Mouse (Mus musculus) testis, adult 2 months (tissue): ENCODE results near the gene Ncbp3. TPM values are rescaled to one million over a fixed set of nuclear protein-coding genes. Genes with fewer than 3 reads are reported as not detected.

Source experiments
- H3K27ac ChIP-seq: fragments of 200-500 bp; 2 replicates; pipeline ENCODE4 v1.5.1; 2012; ENCODE audit warnings: low read depth, low read length; ENCODE audit not compliant: control insufficient read depth, insufficient read depth
- H3K27me3 ChIP-seq: fragments of 200-500 bp; 2 replicates; pipeline ENCODE4 v1.6.1; 2012; ENCODE audit warnings: mild to moderate bottlenecking, low read length, moderate library complexity; ENCODE audit not compliant: control insufficient read depth, insufficient read depth
- H3K36me3 ChIP-seq: fragments of 200-500 bp; 2 replicates; pipeline ENCODE4 v1.6.1; 2012; ENCODE audit warnings: mild to moderate bottlenecking, low read length; ENCODE audit not compliant: control insufficient read depth, insufficient read depth
- H3K4me1 ChIP-seq: fragments of 200-500 bp; 2 replicates; pipeline ENCODE4 v1.6.1; 2012; ENCODE audit warnings: low read length; ENCODE audit not compliant: control insufficient read depth, insufficient read depth
- H3K4me3 ChIP-seq: fragments of 200-500 bp; 2 replicates; pipeline ENCODE4 v1.5.1; 2012; ENCODE audit warnings: low read depth, mild to moderate bottlenecking, low read length, moderate library complexity, mixed read lengths; ENCODE audit not compliant: control insufficient read depth
- CTCF ChIP-seq: fragments of 200-500 bp; IDR thresholded peaks from 2 replicates; pipeline ENCODE4 v1.5.1; 2012; ENCODE audit warnings: low read depth, mild to moderate bottlenecking, inconsistent platforms, low read length, moderate library complexity; ENCODE audit not compliant: control insufficient read depth, insufficient read depth, insufficient replicate concordance
- POLR2A ChIP-seq: fragments of 200-500 bp; IDR thresholded peaks from 2 replicates; pipeline ENCODE4 v1.6.1; 2012; ENCODE audit warnings: low read depth, mild to moderate bottlenecking, inconsistent platforms, low read length, moderate library complexity; ENCODE audit not compliant: control insufficient read depth
- polyA plus RNA-seq: library from polyadenylated mRNA; depleted of rRNA; stranded (reverse); fragments of >200 nt; gene quantifications from 2 replicates; pipeline ENCODE4 v1.2.3, GENCODE M21; 2012

Gene Ncbp3
- polyA plus RNA-seq, 1 experiment: 1.8 TPM

GRCm38 (mm10) chr11:73076295-73076694 lies 28.7 kb downstream of the Ncbp3 start:
- Histone ChIP-seq H3K27me3 (no peaks in the 10 kb centered on the region), H3K36me3 (peaks cover 2% of the 10 kb centered on the region; the same call in 1 of the 2 replicates), H3K27ac (no peak overlapping the region), H3K4me1 (no peaks in the 10 kb centered on the region), H3K4me3 (no peak overlapping the region)
- no peak for TF ChIP-seq CTCF
- TF ChIP-seq POLR2A: no peak

- TF ChIP-seq CTCF: no peak
- TF ChIP-seq POLR2A: no peak
- no peaks in the 10 kb centered on the region for H3K27me3 ChIP-seq
- H3K36me3 ChIP-seq: peaks cover 2% of the 10 kb centered on the region; the same call in 1 of the 2 replicates
- no peak overlapping the region for H3K4me3 ChIP-seq
- no peaks in the 10 kb centered on the region for H3K4me1 ChIP-seq
- no peak overlapping the region for H3K27ac ChIP-seq
Measured at GRCm38 (mm10) chr11:73076733-73077132, 29.1 kb downstream of the Ncbp3 start.

- Histone ChIP-seq H3K27me3 (no peaks in the 10 kb centered on the region), H3K4me3 (no peak overlapping the region), H3K4me1 (no peaks in the 10 kb centered on the region), H3K36me3 (peaks cover 2% of the 10 kb centered on the region; the same call in 1 of the 2 replicates), H3K27ac (no peak overlapping the region)
- TF ChIP-seq CTCF (no peak), POLR2A (no peak)
Measured at GRCm38 (mm10) chr11:73077211-73077720, 29.7 kb downstream of the Ncbp3 start.

GRCm38 (mm10) chr11:73078615-73079014 lies 31.0 kb downstream of the Ncbp3 start:
- Histone ChIP-seq H3K4me1 (no peaks in the 10 kb centered on the region), H3K36me3 (peaks cover 2% of the 10 kb centered on the region; the same call in 1 of the 2 replicates)
- TF ChIP-seq POLR2A: no peak
- no peak for TF ChIP-seq CTCF

GRCm38 (mm10) chr11:73080306-73080705 lies 32.7 kb downstream of the Ncbp3 start:
- Histone ChIP-seq H3K4me3 (no peak overlapping the region), H3K36me3 (peaks cover 1% of the 10 kb centered on the region; the same call in 1 of the 2 replicates), H3K4me1 (no peaks in the 10 kb centered on the region), H3K27ac (no peak overlapping the region), H3K27me3 (no peaks in the 10 kb centered on the region)
- TF ChIP-seq POLR2A (no peak), CTCF (no peak)

More at GRCm38 (mm10) chr11:73078615-73079014, 31.0 kb downstream of the Ncbp3 start:
- H3K27me3 ChIP-seq: no peaks in the 10 kb centered on the region
- no peak overlapping the region for H3K27ac ChIP-seq
- H3K4me3 ChIP-seq: no peak overlapping the region

- Histone ChIP-seq H3K27ac (no peak overlapping the region), H3K36me3 (no peaks in the 10 kb centered on the region; the same call in 1 of the 2 replicates), H3K4me3 (no peak overlapping the region), H3K4me1 (no peaks in the 10 kb centered on the region), H3K27me3 (no peaks in the 10 kb centered on the region)
- TF ChIP-seq POLR2A (no peak), CTCF (no peak)
Measured at GRCm38 (mm10) chr11:73084303-73084702, 36.7 kb downstream of the Ncbp3 start.

- no peaks in the 10 kb centered on the region for H3K4me1 ChIP-seq
- no peak for TF ChIP-seq POLR2A
- no peak for TF ChIP-seq CTCF
- no peaks in the 10 kb centered on the region for H3K27me3 ChIP-seq
- no peaks in the 10 kb centered on the region; the same call in 1 of the 2 replicates for H3K36me3 ChIP-seq
- no peak overlapping the region for H3K4me3 ChIP-seq
- no peak overlapping the region for H3K27ac ChIP-seq
Measured at GRCm38 (mm10) chr11:73084804-73085231, 37.2 kb downstream of the Ncbp3 start.

GRCm38 (mm10) chr11:73085391-73085790 lies 37.8 kb downstream of the Ncbp3 start:
- H3K4me3 ChIP-seq: no peak overlapping the region
- H3K36me3 ChIP-seq: no peaks in the 10 kb centered on the region; the same call in 1 of the 2 replicates
- H3K27me3 ChIP-seq: no peaks in the 10 kb centered on the region
- no peak for TF ChIP-seq CTCF
- TF ChIP-seq POLR2A: no peak
- no peak overlapping the region for H3K27ac ChIP-seq
- H3K4me1 ChIP-seq: no peaks in the 10 kb centered on the region
